Mouse (Mus musculus) mesoderm, embryonic 11.5 days (tissue): ENCODE measurements around the gene Gm49601.
A peak's percentile ranks its signal among the peaks of the same experiment; 100 is the strongest.

Source experiments
- DNase-seq: peaks from one replicate; pipeline ENCODE4 v3.0.0-alpha.2; 2012; ENCODE audit warnings: low read depth, low spot score

Gene Gm49601

GRCm38 (mm10) chr16:18629390-18630231, 3.4 kb upstream of the Gm49601 start, which contains the start of gene Sept5:
TSS of gene Sept5 (minus strand) at chr16:18629954.
- DNase-seq = peak; percentile 64

GRCm38 (mm10) chr16:18628948-18629340, 2.7 kb upstream of the Gm49601 start:
- DNase-seq = no peak

DNA sequence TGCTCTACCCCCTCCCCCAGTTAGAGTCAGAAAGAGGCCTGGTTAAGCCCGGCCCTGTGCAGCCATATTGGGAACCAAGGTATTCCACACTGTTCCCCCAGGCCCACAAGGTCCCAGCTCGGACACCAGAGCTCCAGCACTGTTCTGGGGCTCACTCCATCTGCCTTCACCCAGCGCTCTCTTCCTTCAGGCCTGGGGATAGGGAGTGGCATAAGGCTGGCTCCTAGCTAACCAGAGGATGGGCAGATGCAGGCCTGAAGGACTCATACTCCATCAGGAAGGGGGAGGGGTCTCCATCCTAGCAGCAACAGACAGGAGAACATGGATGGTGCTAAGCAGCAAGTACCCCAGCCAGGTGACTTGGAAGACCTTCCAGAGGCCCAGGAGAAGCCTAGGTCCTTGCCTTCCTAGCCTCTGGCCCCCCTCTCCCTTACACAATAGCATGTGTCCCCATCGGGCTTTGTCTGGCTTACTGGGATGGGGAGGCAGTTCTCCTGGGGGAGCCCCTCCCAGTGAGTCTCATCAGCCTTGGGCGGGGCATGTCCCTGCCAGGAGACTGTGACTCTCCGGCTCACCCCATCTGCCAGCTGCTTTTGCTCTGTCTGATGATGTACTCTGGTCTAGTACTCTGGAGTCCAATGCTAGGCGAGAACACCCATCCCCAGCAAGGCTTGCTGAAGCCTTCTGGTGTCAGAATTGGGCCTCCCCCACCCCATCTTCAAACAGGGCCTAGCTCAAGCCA, 2.1 kb upstream of the Gm49601 start:
- no peak for DNase-seq

- DNase-seq = no peak
These were observed 936 bp upstream of the Gm49601 start for GRCm38 (mm10) chr16:18627163-18627562.

DNA sequence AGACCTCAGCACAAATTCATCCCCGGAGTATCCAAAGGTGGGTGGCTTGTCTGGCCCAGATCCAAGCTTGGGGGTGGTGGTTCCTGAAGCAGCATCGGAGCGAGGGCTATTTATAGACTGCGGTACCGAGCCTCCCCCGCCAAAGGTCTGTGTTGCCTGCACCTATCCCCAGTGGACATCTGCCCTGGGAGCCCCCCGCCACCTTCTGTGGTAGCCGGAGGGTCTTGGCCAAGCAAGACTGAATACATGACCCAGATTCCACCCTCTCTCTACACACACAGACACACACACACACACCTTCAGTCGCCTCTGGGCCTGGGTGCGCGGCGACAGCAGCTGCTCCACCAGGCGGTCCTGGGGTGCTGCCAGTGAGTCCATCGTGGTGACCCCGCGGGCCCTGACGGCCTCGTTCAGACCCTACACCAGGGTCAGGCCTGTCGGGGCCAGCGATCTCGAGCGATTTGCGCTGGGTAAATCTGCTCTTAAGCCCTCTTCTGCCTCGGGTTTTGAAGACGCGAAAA, 376 bp downstream of the Gm49601 start:
- no peak for DNase-seq

DNA sequence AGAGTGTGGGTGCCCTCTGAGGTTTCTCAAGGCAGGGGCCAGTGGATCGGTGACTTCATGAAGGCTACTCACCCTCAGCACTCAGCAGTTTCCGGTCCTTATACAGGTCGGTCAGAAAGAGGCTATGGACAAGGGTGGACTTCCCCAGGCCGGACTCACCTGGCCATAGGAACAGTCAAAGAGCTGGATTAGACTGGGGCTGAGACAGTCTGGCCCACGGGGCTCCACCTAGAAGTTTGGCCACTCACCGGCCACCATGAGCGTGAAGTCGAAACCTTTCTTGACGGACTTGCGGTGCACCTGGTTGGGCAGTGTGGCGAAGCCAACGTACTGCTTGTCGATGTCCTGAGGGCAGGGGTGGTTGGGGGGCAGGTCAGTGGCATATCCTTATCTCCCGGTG, 1.1 kb downstream of the Gm49601 start:
- DNase-seq = no peak

DNA sequence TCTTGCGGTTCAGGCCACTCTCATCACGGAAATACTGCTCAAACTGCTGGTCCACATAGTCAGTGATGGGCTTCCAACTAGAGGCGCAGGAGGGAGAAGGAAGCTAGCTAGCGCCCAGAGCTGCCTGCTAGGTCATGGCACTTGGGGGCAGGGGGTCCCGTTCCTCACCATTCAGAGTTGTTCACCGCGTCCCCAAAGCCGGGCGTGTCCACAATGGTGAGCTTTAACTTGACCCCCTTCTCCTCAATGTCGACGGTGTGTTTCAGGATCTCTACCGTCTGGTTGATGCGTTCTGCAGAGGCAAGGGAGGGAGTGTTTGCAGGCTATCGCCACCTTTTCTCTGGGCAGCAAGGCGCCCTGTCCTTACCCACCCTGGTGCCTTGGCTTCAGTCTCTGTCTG, 1.6 kb downstream of the Gm49601 start:
- no peak for DNase-seq

DNA sequence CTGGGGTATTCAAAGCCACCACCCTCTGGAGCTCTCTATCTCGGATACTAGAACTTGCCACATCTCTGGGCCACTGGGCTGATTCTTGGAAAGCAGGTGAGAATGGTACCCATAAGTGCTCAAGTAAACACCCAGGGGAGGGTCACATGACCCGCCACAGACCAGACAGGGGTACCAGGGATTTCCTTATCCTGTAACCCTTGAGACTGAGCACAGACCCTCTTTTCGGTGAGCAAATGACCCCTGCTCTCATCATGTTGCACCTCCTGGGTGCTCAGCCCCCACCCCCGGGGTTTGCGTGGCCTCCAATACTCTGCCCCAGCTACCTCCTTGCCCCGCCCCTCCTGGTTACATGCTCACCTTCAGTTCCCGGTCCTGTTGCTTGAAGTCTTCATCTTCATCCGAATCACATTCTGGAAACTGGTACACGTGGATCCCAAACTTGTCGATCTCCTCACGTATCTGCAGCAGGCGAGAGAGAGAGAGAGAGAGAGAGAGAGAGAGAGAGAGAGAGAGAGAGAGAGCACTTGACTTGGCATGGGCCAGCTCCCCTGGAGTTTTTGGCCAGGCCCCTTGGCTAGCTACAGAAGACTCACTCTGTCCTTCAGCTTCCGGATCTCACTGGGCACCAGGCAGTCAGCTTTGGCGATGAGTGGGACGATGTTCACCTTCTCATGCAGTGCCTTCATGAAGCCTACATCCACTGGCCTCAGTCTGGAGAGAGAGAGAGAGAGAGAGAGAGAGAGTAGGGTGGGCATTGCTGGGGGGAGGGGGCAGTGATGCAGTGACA, 2.3 kb downstream of the Gm49601 start:
- no peak for DNase-seq

GRCm38 (mm10) chr16:18622916-18623750, 3.1 kb downstream of the Gm49601 start:
- no peak for DNase-seq

GRCm38 (mm10) chr16:18622019-18622418, 4.2 kb downstream of the Gm49601 start, which contains the start of gene Gp1bb:
TSS of gene Gp1bb (minus strand) at chr16:18622403.
- no peak for DNase-seq

GRCm38 (mm10) chr16:18621362-18622001, 4.7 kb downstream of the Gm49601 start:
- no peak for DNase-seq

DNA sequence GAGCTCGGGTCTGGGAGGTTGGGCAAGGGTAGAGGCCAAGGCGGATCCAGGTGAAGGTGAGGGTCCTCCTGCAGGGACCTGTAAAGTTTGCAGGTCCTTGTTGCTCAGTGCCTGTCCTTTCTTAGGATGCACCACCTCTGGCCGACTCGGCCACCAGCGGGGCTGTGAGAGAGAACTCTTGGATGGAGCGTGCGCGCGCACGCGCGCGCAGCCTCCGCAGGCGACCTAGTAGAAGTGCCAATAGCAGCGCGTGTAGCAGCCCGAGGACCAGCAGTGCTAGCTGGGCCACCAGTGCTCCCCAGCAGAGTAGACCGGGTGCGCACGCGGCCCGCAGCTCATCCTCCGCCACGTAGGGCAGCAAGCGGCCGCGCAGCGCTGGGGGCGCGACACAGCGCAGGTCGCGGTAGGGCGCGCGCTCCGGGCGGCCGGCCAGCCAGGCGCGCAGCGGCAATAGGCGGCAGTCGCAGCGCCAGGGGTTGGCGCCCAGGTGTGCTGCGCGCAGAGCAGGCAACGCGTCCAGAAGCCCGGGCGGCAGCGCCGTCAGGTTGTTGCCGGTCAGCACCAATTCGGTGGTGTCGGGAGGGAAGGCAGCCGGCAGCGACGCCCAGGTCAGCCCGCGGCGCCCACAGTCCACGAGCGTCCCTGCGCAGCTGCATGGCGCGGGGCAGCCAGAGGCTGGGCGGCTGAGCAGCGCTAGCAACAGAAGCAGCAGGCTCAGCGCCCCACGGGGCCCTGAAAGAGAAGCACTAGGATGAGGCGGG, 5.4 kb downstream of the Gm49601 start:
- no peak for DNase-seq

GRCm38 (mm10) chr16:18620201-18620600, 6.0 kb downstream of the Gm49601 start:
- no peak for DNase-seq

- DNase-seq = no peak
These were observed 7.1 kb downstream of the Gm49601 start for GRCm38 (mm10) chr16:18619110-18619509.

- no peak for DNase-seq
These were observed 7.9 kb downstream of the Gm49601 start for GRCm38 (mm10) chr16:18618297-18618696.

DNA sequence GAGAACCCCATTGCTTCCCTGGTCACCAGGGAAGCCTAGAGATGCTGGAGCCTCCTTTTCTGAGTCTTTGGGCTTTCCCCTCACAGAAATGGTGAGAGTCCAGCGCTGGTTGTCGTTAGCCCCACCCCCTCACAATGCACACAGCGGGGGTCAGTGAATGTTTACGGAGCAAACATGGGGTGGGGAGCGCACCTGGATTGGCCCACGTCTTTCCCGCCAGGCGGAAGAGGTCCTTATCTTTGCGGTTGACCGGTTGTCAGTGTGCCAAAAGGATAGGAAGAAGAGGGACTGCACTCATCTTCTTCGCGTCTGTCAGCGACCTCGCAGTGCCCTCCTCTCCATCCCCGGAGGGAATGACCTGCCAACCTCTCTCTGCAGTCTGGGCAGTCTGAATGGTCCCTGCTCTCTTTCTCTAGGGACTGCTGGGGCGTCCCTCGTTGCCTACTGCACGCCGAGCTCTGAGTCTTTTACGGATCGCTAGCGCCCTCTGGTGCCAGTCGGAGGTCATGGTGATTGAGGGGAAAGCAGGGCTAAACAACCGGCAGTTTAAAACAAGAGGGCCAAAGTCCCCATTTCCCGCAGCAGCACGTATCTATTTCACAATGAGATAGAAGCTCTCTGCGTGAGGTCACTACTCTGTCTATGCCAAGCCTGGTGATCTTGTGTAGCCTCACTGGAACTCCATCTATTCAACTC, 8.7 kb downstream of the Gm49601 start:
- DNase-seq = peak; percentile 91

DNA sequence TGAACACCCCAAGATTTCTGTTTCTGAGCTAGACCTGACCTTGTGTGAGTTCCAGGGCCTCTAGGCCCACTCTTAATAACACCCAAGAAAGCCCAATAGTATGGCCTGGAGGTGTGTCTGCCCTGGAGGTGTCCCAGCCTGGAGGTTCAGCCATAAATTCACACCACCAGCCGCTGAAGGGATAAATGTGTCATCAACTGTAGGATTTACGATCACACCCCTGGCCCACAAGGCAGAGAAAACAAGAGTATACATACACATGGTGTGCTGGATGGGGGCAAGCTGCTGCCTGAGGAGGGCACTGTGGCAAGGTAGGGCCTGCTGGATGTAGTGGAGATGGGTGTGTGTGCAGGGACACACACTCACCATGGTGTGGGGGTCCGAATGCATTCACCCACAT, 12.9 kb downstream of the Gm49601 start:
- DNase-seq = peak; percentile 60

DNA sequence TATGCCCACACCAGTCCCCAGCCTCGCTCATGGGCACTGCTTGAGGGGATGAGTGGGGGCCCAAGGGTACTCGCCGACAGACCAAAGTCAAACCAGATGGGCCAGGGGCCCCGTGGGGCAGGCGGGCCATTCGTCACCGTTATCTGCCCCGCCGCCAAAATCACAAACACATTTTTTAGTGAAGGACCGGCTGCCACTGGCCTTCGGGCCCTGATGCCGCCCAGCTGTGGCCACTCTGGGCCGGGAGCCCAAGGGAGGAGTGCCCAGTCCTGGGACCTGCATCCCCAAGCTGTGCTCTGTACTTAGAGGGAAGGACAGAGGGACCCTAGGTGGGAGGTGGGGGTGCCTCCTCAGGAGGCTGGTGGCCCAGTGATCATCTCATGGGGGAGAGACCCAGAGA, 14.5 kb downstream of the Gm49601 start:
- no peak for DNase-seq

- no peak for DNase-seq
These were observed 17.1 kb downstream of the Gm49601 start for GRCm38 (mm10) chr16:18609099-18609498.
